Mouse (Mus musculus) liver, embryonic 15.5 days (tissue): ENCODE data around the gene Mtcl1. TPM values are rescaled to one million over a fixed set of nuclear protein-coding genes. Genes with fewer than 3 reads are reported as not detected.

Source experiments
- ATAC-seq: fragments of 200-750 bp; cut with Nextera tagmentation; 2 replicates; pipeline ENCODE4 v1.8.0; 2017; ENCODE audit warnings: moderate number of reproducible peaks, mild to moderate bottlenecking, moderate library complexity; ENCODE audit not compliant: insufficient read depth
- H3K27ac ChIP-seq: fragments of 300-500 bp; sonication (generic); replicated peaks from 2 replicates; pipeline ENCODE4 v1.5.1; 2015; ENCODE audit warnings: mild to moderate bottlenecking, inconsistent platforms
- H3K27me3 ChIP-seq: fragments of 300-500 bp; sonication (generic); 2 replicates; pipeline ENCODE4 v1.6.1; 2015; ENCODE audit warnings: mild to moderate bottlenecking, inconsistent platforms
- H3K36me3 ChIP-seq: fragments of 300-500 bp; sonication (generic); replicated peaks from 2 replicates; pipeline ENCODE4 v1.6.1; 2015; ENCODE audit warnings: moderate library complexity, mild to moderate bottlenecking, inconsistent platforms
- H3K4me1 ChIP-seq: fragments of 300-500 bp; sonication (generic); replicated peaks from 2 replicates; pipeline ENCODE4 v1.6.1; 2015; ENCODE audit warnings: inconsistent platforms
- H3K4me2 ChIP-seq: fragments of 300-500 bp; sonication (generic); 2 replicates; pipeline ENCODE4 v1.6.1; 2015; ENCODE audit warnings: moderate library complexity, mild to moderate bottlenecking, inconsistent platforms
- H3K4me3 ChIP-seq: fragments of 300-500 bp; sonication (generic); replicated peaks from 2 replicates; pipeline ENCODE4 v1.5.1; 2015; ENCODE audit warnings: mild to moderate bottlenecking, inconsistent platforms
- H3K9ac ChIP-seq: fragments of 300-500 bp; sonication (generic); 2 replicates; pipeline ENCODE4 v1.6.1; 2015; ENCODE audit warnings: moderate library complexity, mild to moderate bottlenecking, inconsistent platforms
- H3K9me3 ChIP-seq: fragments of 300-500 bp; sonication (generic); replicated peaks from 2 replicates; pipeline ENCODE4 v1.6.1; 2016; ENCODE audit warnings: inconsistent platforms
- WGBS: fragments of 180-500 bp; shearing (Covaris S2); methylation state at CpG from one replicate; pipeline ENCODE4 v1.1.7; 2015; ENCODE audit warnings: mixed read lengths; ENCODE audit not compliant: insufficient replicate concordance; 5-methylcytosine and 5-hydroxymethylcytosine counted together
- polyA plus RNA-seq: library from polyadenylated mRNA; unstranded; fragments of >200 nt; fragmentation: Nextera tagmentation; extraction: Ambion mirVana; gene quantifications from 2 replicates; pipeline ENCODE4 v1.2.1, GENCODE M21; 2015

Gene Mtcl1
- polyA plus RNA-seq, 1 experiment from 2014 or later, result 0.12 TPM

DNA sequence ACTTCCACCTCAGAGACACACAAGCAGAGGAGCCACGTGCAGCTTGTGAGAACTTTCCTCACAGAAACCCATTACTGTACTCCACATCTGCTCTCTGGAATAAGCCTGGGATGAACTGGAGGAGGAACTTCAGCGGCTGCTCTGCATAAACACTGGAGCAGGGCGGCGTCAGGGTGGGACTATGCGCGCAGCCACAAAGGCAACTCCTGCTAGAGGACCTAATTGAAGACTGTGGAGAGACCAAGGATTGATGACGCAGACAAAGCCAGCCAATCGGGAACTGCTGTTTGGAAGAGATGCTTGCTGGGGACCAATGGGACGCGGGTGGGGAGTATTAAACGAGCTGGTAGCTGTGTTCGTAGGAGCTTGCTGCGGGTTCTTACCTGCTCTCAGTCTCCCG, 127.6 kb downstream of the Mtcl1 start:
- Histone ChIP-seq H3K4me2 (no peak overlapping the region), H3K9me3 (no peaks in the 10 kb centered on the region), H3K4me1 (no peaks in the 10 kb centered on the region), H3K27me3 (no peaks in the 10 kb centered on the region), H3K27ac (no peak overlapping the region), H3K9ac (no peak overlapping the region), H3K36me3 (no peaks in the 10 kb centered on the region), H3K4me3 (no peak overlapping the region)
- WGBS, result 64% methylated on average over 14 of the region's 14 CpGs
- no peak for ATAC-seq

DNA sequence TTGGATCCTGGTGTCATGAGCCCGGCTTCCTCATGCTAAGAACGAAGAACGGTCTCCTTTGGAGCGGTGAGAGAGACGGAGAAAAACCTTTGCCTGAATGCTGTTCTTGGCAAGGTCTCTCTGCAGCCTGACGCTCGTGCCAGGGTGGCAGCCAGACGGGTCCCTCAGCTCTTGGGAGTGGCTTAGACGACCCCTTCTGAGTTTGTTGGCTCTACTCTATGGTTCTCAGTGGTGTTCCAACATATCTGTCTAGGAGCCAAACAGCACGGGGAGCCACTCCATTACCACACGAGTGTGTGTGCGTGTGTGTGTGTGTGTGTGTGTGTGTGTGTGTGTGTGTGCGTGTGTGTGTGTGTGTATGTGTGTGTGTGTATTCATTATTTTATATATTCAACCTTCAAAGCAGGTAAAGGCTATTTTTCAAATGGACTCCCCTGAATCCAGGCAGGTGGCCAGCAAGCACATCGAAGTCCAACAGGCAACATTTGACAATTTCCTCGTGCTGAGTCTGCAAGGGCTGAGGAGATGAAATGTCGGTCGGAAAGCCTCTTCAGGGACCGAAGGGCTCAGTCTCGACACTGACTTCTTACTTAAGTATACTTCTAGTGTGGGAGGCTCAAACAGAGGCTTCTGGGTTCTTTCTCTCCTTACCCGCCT, 128.7 kb downstream of the Mtcl1 start:
- H3K4me1 ChIP-seq, result no peaks in the 10 kb centered on the region
- no peaks in the 10 kb centered on the region for H3K9me3 ChIP-seq
- no peak overlapping the region for H3K4me2 ChIP-seq
- H3K9ac ChIP-seq, result no peak overlapping the region
- no peak for ATAC-seq
- H3K27me3 ChIP-seq, result no peaks in the 10 kb centered on the region
- H3K36me3 ChIP-seq, result no peaks in the 10 kb centered on the region
- H3K4me3 ChIP-seq, result no peak overlapping the region
- 75% methylated on average over 20 of the region's 20 CpGs for WGBS
- no peak overlapping the region for H3K27ac ChIP-seq

DNA sequence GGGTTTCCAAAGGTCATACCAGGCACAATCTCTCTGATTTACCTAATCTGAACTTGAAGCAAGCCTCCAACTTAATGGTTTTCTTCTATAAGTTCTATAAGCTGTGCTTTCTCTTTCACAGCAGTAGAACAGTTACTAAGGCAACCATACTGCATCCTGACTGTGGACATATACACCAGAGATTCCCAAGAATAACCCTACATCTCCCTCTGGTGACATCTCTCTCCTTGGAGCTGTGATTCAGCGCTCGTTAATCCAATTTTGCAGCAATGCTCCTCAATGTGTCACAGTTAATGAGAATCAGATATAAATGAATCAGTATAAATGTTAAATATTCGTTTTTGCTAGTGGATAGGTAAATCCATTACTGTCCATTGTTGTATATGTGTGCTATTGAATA, 131.5 kb downstream of the Mtcl1 start:
- H3K9me3 ChIP-seq, result no peaks in the 10 kb centered on the region
- no peaks in the 10 kb centered on the region for H3K27me3 ChIP-seq
- H3K27ac ChIP-seq, result no peak overlapping the region
- H3K4me2 ChIP-seq, result no peak overlapping the region
- no peaks in the 10 kb centered on the region for H3K4me1 ChIP-seq
- 61% methylated on average over 3 of the region's 3 CpGs for WGBS
- H3K9ac ChIP-seq, result no peak overlapping the region
- H3K4me3 ChIP-seq, result no peak overlapping the region
- no peaks in the 10 kb centered on the region for H3K36me3 ChIP-seq
- no peak for ATAC-seq

DNA sequence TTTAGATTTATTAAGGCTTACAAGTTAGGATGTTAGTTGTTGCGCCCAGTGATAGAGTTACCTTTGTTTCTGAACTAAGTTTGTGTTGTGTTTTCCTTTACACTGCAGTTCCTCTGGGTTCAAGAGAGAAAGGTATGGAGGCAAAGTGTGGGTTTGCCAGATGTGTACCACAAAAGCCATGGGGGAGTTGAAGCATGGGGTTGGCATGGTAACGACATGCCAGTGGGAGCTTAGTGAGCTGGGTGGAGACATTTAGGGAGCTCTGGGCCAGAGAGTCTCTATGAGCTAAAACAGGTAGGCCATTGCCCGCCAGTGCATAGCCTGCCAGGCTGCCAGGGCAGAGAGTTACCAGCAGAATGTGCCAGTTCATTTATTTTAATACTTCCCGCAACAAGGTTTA, 132.0 kb downstream of the Mtcl1 start:
- H3K4me3 ChIP-seq, result no peak overlapping the region
- H3K4me1 ChIP-seq, result no peaks in the 10 kb centered on the region
- no peak overlapping the region for H3K9ac ChIP-seq
- 67% methylated on average over 4 of the region's 4 CpGs for WGBS
- H3K9me3 ChIP-seq, result no peaks in the 10 kb centered on the region
- no peaks in the 10 kb centered on the region for H3K36me3 ChIP-seq
- no peaks in the 10 kb centered on the region for H3K27me3 ChIP-seq
- H3K4me2 ChIP-seq, result no peak overlapping the region
- H3K27ac ChIP-seq, result no peak overlapping the region
- ATAC-seq, result no peak

DNA sequence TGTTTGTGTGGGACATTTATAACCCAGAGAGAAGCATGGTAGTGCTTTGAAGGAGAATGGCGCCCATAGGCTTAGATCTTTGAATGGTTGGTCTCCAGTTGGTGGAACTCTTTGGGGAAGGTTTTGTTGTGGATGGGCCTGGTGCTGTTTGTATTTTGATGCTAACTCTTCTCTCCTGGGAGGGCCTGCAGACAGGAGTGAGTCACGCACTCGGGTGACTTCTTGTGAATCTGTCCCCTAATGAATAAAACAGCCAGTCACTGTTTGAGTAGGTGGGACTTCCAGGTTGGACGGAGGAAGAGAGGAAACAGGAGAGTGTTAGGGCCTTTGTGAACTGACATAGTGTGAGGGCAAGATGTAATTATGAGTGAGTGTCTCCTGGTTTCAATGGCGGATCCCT, 132.4 kb downstream of the Mtcl1 start:
- no peak overlapping the region for H3K4me2 ChIP-seq
- no peaks in the 10 kb centered on the region for H3K36me3 ChIP-seq

DNA sequence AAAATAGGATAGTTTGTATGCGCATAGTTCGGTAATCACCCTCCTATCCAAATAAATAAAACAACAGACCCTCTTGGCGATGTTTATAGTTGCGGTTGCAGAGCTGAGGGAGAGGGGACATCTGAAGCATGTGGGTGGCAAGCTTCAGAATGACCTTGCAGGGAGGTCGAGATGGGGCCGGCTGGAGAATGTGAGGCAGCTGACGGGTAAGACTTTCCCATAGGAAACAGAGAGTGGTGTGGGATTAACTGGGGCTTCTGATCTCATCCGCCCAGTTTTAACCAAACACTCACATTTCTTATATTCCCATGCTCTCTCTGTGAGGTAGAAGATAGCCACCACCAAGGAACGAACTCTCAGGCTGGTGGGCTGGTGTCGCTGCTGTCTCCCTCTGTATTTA, 134.1 kb downstream of the Mtcl1 start:
- Histone ChIP-seq H3K4me2 (no peak overlapping the region), H3K4me3 (no peak overlapping the region), H3K27ac (no peak overlapping the region), H3K9me3 (no peaks in the 10 kb centered on the region), H3K36me3 (no peaks in the 10 kb centered on the region), H3K27me3 (no peaks in the 10 kb centered on the region), H3K9ac (no peak overlapping the region), H3K4me1 (no peaks in the 10 kb centered on the region)
- ATAC-seq, result no peak
- WGBS, result 23% methylated on average over 10 of the region's 10 CpGs

More for the DNA sequence above, 132.4 kb downstream of the Mtcl1 start:
- Histone ChIP-seq H3K4me3 (no peak overlapping the region), H3K9ac (no peak overlapping the region), H3K27ac (no peak overlapping the region), H3K4me1 (no peaks in the 10 kb centered on the region), H3K9me3 (no peaks in the 10 kb centered on the region), H3K27me3 (no peaks in the 10 kb centered on the region)
- ATAC-seq, result no peak
- WGBS, result 67% methylated on average over 5 of the region's 5 CpGs

DNA sequence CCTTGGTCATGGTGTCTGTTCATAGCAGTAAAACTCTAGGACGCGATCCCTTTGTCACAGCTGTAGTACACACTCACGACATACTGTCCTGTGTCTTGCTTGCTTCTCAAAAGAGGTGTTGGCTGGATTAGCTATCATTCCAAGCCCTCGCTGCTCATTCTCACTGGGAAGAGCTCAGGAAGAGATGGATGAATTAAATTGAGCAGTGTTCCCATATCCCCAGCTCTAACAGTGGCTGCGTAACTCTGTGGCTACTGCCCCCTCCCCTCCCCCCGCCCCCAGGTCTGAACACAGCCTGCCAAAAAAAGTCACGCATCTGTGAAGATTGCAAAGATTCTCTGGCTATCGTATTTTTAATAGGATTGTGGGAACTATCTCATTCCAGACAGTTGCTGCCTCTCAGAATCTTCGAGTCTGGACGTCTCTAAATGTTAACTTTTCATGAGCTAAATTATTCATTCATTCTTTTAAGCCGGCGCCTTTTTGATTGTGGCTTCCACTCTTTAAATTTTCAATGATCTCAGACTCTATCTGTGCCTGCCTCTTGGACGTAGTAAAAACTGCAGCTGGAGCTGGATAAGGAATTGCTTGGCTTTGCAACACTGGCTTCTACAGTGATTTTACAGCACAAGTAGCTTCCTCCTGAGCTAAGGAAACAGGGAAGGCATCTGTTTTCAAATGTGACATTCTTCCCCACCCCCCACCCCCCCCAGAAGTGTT, 134.8 kb downstream of the Mtcl1 start:
- no peak for ATAC-seq
- no peak overlapping the region for H3K4me2 ChIP-seq
- H3K27ac ChIP-seq, result no peak overlapping the region
- H3K36me3 ChIP-seq, result no peaks in the 10 kb centered on the region
- no peaks in the 10 kb centered on the region for H3K4me1 ChIP-seq
- WGBS, result 49% methylated on average over 13 of the region's 13 CpGs
- no peaks in the 10 kb centered on the region for H3K27me3 ChIP-seq
- H3K9ac ChIP-seq, result no peak overlapping the region
- no peaks in the 10 kb centered on the region for H3K9me3 ChIP-seq
- H3K4me3 ChIP-seq, result no peak overlapping the region

DNA sequence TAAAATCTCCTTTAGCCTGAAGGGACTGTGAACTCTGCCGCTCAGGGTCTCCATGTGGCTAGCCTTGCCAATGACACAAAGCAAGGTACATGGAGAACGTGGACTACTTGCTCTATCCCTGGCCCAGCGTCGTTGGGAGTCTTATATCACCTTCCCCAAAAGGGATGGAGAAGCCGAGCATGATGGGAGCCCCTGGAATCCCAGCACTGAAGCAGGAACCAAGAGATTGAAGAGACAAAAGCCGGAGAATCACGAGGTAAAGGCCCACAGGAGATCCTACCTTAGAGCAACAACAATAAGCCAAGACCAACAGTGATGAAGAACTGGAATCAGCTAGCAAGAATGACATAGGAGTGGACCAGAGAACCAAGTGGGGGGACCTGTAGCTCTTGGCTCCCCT, 147.6 kb downstream of the Mtcl1 start:
- WGBS, result 55% methylated on average over 7 of the region's 7 CpGs

DNA sequence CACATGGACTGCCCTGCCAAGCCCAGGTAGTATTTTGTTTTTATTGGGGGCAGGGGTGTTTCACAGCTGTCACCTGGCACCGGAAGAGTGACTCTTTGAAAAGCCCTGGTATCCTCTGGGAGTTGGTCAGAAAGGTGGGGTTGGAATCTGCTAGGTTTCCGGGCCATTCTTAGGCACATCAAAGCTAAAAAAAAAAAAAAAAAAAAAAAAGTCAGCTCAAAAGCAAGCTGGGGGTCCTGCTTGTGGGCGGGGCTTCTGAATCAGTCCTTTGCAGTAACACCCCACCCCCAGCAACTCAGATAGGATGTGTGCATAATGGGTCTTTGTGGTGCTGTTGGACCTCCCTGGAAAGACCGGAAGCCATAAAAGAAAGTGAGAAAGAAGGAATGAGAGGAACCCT, 148.3 kb downstream of the Mtcl1 start:
- ATAC-seq, result no peak
- Histone ChIP-seq H3K4me2 (no peak overlapping the region), H3K9ac (no peak overlapping the region), H3K4me3 (no peak overlapping the region), H3K27ac (no peak overlapping the region), H3K27me3 (no peaks in the 10 kb centered on the region), H3K9me3 (no peaks in the 10 kb centered on the region), H3K36me3 (no peaks in the 10 kb centered on the region), H3K4me1 (no peaks in the 10 kb centered on the region)
- 54% methylated on average over 4 of the region's 4 CpGs for WGBS

More for the DNA sequence above, 147.6 kb downstream of the Mtcl1 start:
- Histone ChIP-seq H3K27me3 (no peaks in the 10 kb centered on the region), H3K27ac (no peak overlapping the region), H3K4me2 (no peak overlapping the region), H3K4me3 (no peak overlapping the region), H3K9me3 (no peaks in the 10 kb centered on the region), H3K9ac (no peak overlapping the region), H3K36me3 (no peaks in the 10 kb centered on the region), H3K4me1 (no peaks in the 10 kb centered on the region)
- ATAC-seq, result no peak

DNA sequence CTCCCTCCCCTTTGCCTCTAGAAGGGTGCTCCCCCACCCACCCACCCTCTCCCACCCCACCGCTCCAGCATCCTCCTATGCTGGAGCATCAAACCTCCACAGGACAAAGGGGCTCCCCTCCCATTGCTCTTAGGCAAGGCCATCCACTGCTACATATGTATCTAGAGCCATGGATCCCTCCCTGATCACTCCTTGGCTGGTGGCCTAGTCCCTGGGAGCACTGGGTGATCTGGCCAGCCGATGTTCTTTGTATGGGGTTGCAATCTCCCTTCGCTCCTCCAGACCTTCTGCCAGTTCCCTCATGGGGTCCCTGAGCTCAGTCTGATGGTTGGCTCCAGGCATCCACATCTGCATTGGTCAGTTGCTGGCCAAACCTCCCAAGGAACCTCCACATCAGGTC, 151.8 kb downstream of the Mtcl1 start:
- no peak overlapping the region for H3K27ac ChIP-seq
- no peaks in the 10 kb centered on the region for H3K9me3 ChIP-seq
- no peak overlapping the region for H3K9ac ChIP-seq
- no peak overlapping the region for H3K4me3 ChIP-seq
- H3K4me1 ChIP-seq, result no peaks in the 10 kb centered on the region
- no peaks in the 10 kb centered on the region for H3K27me3 ChIP-seq
- no peak for ATAC-seq
- H3K36me3 ChIP-seq, result no peaks in the 10 kb centered on the region
- 70% methylated on average over 3 of the region's 3 CpGs for WGBS
- H3K4me2 ChIP-seq, result no peak overlapping the region

DNA sequence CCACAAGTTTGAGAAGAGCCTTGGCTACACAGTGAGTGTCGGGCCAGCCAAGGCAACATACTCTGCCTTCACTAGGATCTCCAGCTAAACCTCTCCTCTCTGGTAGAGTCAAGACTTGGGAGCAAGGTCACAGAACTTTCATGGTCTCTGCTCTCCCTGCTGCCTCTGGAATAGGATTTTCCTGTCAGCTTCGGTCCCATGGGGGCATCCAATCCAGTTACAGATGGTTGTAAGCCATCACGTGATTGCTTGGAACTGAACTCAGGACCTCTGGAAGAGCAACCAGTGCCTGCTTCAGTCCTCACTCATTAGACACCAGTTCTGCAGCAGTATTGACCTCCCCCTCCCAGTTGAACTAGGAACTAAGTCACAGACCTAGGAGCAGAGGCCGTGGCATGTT, 156.0 kb downstream of the Mtcl1 start:
- 62% methylated on average over 4 of the region's 4 CpGs for WGBS
- no peak for ATAC-seq

More for the DNA sequence above, 156.0 kb downstream of the Mtcl1 start:
- Histone ChIP-seq H3K9me3 (0 out of 2 replicates have a peak, but pooled peaks cover 2% of the 10 kb centered on the region), H3K27ac (no peak overlapping the region), H3K27me3 (no peaks in the 10 kb centered on the region), H3K4me1 (no peaks in the 10 kb centered on the region), H3K9ac (no peak overlapping the region), H3K4me2 (no peak overlapping the region), H3K36me3 (no peaks in the 10 kb centered on the region), H3K4me3 (no peak overlapping the region)
